Mouse (Mus musculus) spleen, adult 12 weeks (tissue): ENCODE results near the gene Arl9.
"Not testable (repeated sequence)": the region's sequence is repeated elsewhere in the genome, so short reads cannot be mapped to it uniquely, and the experiment has no call there.

Experiments
- DNase-seq: peaks from one replicate; pipeline ENCODE4 v3.0.0; 2022; ENCODE audit warnings: low spot score

Arl9 gene

DNA sequence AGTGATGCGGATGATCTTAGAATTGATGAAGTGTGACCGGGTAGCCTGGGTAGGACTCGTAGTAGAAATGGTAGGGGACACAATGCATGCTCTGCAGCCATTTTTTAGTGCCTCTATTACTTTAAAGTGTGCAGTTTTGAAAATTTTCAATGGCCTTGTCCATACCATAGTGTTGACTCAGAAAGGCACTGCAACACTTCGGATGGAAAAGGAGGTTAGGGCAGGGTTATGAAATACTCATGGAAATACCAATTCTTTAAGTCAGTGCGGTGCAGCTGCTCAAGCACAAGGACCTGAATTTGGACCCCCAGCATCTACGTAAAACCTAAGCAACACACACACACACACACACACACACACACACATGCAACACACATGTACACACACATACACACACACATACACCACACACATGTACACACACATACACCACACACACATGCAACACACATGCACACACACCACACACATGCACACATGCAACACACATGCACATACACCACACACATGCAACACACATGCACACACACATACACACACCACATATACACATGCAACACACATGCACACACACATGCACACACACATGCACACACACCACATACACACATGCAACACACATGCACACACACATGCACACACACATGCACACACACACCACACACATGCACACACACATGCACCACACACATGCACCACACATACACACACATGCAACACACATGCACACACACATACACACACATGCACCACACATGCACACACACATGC is at the start of gene Arl9:
TSS of gene Arl9 (plus strand) at position 5 of the 771 bp plus-strand sequence.
- DNase-seq = no peak

DNA sequence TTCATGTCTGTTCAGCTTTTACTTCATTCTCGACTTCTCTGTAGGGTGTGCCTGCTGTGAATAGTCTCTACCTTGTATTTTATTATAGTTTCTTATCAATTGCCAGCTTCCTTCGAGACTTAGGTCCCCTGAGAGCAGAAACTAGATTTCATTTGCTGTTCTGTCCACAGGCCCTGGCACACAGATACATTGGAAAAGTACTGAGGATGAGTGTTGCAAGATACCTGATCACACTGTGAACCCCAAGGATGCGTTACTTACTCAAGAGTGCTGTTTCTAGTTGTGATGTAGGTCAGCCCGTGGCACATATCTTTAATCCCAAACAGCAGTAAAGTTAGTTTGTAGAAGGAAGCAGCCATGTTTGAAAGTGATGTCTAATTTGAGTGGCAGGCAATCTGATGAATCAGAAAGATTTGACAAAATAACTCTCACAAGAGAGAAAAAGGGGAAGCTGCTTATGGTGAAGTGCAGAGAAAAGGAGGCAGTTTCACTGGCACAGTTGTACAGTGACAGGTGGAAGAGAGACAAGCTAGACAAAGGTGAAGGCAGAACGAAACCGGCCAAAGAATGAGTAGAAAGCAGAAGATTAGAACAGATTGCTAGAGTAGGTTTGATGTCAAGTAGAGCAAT is 49.5 kb upstream of the Arl9 start:
- no peak for DNase-seq

DNA sequence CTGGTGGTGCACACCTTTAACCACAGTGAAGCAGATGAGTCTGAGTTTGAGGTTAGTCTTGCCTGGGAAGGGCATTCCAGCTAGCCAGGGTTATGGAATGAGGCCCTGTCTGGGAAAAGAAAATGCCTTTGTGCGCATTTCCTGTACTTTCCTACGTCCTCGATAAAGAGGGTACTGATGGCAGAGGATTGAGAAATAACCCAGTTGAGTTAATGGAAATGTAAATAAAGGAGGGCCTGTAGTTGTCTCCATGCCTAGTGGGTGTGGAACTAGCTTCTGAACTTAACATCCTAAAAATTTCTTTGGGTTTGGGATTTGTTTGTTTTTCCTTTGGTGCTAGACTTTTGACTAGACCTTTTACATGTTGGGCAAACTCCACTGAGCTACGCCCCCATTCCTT is 48.4 kb upstream of the Arl9 start:
- DNase-seq = no peak

DNA sequence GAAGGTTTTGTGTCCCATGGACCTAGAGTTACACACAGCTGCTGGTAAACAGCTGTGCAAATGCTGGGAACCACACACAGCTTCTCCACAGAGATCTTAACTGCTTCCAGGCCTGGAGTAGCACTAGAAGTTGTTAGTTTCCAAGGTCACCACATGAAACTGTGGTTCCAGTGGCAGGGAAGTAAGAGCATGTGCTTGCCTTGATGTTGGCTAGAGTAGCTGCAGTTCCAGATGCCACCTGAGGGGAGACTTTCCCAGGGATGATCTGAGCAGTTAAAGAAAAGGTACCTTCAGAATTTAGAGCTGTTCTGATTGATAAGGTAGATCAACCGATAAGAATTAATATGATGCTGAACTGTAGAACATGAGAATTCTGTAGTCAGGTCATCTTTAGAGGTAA is 45.9 kb upstream of the Arl9 start:
- no peak for DNase-seq

DNA sequence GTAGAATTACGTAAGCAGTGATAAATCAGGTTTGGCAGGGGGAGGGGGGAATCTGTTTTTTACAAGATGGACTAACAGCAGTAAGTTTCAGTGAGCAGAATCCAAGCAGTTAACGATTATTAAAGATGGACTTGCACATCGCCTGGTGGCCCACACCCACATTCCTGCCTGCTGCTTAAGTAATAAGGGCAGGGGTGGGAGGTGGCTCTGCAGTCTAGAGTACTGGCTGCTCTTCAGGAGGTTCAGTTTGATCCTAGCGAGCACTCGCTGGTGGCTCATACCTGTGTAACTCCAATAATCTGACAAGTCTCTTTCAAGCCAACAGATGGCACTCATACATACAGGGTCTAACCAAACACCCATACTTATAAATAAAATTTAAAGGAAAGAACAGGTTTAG is 44.3 kb upstream of the Arl9 start:
- DNase-seq = no peak

DNA sequence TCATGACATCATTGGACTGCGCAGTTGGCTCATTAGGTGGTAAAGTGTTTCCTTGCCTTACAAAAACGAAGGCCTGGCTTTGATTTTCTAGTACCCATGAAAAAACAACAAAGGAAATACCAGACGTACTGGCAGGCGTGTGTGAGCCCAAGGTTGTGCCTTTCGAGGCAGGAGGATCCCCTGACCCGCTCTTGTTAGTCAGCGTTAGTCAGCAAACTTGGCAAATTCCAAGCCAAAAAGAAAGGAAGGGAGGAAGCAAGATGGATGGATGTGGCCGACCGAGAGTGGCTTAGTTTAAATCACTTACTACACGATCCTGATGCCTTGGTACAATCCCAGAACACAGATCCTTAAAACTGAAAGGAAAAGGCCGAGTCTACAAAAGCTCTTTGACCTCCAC is 41.3 kb upstream of the Arl9 start:
- DNase-seq = no peak

DNA sequence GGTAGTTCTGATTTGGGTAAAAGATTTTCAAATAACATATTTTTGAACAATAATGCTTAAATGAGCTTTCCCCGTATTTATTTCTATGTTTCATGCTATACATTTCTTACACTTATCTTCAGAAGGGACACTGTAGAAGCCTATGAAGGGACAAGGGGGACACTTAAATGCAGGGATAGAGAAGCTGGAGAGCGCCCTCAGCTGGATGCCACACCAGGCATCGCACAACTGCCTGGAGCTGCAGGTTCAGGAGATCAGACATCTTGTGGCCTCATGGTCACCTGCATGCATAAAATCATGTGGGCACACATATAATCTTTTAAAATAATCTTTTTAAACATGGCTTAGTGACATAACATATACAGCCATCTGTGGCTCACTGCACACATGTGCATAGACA is 39.2 kb upstream of the Arl9 start:
- no peak for DNase-seq

DNA sequence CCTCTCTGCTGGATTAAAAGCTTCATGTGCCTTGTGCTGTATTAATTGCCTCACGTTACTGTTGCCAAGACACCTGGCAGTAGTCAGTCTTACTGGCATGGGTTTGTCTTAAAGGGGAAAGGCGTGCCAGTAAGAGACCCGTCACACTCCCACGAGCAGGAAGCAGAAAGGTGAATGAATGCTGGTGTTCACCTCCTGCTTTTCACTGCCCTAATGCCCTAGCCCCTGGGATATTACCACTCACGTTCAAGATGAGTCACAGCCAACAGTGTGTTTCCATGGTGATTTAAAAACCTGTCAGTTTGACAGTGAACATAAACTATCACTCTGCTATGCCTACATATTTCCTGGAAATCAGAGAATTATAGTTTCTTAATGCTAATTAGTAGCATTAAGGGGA is 34.6 kb upstream of the Arl9 start:
- no peak for DNase-seq

DNA sequence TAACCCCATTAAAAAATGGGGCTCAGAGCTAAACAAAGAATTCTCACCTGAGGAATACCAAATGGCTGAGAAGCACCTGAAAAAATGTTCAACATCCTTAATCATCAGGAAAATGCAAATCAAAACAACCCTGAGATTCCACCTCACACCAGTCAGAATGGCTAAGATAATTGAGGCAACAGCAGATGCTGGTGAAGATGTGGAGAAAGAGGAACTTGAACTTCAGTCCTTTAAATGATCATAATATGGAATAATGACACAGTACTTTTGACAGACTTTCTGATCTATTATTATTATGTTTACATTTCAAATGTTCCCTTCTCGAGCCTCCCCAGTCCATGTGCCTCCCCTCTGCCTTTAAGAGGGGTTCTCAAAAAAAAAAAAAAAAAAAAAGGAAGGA is 32.7 kb upstream of the Arl9 start:
- DNase-seq = not testable (repeated sequence)

DNA sequence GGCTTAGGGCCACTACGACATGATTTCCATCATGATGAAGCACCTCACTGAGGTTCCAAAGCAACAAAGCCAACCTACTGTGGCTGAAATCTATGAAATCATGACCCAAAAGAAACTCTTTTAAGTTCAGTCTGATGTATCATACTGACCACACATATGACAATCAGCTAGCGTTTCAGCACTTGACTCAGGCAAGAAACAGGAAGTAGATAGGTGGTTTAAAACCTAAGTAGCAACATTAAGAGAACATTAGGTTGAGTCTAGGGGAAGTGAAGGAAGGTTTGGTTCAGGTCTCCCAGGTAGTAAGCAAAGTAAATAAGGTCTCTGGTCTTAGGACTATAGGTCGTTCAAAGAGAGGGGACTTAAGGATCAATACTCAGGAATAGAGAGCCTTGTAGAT is 30.4 kb upstream of the Arl9 start:
- no peak for DNase-seq

DNA sequence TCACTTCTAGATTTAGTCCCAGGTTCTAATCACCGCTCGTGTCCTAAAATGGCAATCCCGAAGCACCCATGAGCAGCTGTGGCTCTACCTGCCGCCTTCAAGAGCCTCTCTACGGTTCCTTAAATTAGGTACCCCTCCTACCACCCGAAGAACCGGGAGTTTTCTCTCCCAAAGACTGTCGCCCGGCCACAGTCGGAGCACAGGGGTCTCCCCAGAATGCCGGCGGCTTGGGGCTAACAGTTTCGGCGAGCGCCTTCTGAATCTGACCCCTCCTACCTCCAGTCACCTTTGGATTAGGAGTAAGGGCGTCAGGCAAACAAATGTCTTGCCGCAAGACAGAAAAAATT is 29.7 kb upstream of the Arl9 start:
- peak; percentile 11 for DNase-seq

DNA sequence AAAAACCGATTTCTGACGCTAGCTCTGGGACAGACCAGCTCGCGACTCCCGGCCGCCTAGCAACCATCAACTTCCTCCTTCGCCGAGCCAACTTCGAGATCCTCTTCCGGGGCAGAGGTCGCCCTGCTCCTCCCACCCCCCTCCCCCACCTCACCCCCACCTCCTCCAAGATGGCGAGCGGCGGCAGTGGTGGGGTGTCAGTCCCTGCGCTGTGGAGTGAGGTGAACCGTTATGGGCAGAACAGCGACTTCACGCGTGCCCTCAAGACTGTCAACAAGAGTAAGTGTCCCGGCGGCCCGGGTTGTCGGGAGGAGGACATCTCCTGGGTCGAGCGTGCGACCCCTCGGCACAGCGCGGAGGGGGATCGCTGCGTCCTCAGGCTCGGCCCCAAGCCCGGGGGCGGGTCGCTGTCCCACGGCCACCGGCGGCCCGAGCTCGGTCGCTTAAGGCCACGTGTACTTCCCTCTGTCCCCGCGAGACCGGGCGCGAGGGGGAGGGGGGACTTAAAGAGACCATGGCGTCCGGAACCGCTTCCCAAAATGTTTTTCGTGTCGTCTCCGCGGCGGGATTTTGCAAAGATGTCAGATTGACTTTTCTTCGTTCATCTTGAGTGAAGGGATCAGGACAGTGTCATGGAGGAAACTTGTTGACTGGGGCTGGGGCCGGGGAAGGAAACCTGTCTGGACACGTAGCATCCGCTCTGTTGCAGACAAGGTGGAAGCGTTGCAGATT is 29.1 kb upstream of the Arl9 start, which contains the start of gene Srp72:
TSS of gene Srp72 (plus strand) at position 130 of the 732 bp plus-strand sequence.
- DNase-seq = peak; percentile 64

DNA sequence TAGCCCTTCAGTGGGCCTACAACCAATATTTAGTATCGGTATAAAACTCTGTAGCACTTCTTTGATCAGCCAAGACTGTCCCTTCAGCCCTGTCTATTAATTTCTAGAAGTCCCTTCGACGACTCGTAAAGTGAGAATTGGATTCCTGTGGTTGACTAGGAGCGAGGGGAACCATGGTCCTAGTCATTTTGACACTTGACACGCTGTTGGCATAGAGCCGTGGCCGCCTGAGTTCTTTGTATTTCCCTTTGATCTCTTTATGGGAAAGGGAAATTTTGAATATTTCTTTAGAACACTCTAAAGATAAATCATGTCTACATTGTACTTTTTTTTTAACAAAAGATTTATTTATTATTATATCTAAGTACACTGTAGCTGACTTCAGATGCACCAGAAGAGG is 28.1 kb upstream of the Arl9 start:
- no peak for DNase-seq

DNA sequence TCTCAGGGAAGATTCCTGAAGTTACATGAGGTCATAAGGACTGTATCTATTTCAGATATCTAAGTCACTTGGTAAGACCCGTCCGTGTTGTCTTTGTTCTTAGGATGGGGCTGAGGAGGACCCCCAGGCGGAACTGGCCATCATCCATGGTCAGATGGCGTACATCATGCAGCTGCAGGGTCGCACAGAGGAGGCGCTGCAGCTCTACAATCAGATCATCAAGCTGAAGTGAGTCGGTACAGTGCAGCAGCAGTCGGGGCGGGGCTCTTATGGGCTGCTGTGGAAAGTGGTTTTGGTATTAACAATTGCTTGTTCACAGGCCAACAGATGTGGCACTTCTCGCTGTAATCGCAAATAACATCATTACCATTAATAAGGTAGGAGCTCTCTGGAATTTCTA is 19.8 kb upstream of the Arl9 start:
- no peak for DNase-seq

DNA sequence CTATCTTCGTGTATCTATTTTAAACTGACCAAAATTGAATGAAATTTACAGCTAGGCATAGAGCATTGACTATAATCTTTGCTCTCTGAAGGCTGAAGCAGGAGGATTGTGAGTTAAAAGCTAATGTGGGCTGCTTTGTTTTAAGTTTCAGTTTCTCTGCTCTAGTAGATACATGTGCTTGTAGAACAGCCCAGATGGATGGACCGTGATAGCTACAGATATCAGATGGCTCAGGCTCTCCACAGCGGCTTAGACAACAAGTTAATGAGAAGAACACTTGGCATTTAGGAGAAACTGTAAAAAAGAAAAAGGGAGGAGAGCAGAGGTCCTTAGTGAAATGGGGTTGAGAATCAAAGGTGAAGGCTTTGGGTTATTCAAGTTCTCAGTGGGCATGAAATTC is 13.1 kb upstream of the Arl9 start:
- DNase-seq = no peak

DNA sequence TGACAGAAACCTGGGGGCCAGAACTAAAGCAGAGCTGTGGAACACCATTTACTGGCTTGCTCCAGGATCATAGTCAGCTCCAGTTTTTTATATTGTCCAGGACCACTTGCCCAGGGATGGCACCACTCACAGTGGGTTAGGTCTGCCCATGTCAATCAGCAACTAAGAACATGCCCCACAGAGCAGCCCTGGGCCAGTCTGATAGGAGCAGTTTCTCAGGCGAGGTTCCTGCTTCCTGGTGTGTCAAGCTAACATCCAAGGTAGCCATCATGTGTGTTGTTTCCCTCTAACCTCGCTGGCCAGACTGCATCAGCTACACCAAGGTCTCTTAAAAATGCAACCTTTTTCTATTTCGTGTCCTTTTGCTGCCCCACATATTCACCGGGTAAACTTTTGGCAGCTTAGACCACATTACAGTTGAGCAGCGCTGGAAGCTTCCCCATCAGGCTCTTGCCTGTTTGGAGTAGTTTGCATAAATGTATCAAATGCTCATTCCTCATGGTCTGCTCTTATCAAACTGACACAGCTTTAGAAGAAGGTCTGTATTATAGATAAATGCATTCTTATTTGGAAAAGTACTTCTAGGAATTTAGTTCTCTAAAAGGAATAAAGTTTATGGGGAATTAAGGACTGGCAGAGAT is 10.6 kb upstream of the Arl9 start:
- peak; percentile 34 for DNase-seq

DNA sequence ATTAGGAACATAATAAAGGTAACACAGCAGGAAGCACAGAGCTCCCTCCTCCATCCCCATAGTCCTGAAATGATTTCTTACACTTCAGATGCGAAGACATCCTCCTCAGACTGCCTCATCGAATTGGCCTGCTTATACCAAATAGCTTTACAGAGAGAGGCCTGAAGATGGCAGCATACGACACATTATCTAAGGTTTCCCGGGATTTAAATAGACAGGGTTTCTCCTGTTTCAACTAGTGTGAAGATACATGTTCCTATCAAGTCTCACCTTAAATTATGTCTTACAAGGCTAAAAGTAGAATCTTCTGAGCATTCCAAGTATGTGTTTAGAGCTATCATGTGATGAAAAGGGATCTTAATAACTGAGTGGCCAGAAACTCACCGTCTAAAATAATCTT is 5.4 kb upstream of the Arl9 start:
- no peak for DNase-seq

DNA sequence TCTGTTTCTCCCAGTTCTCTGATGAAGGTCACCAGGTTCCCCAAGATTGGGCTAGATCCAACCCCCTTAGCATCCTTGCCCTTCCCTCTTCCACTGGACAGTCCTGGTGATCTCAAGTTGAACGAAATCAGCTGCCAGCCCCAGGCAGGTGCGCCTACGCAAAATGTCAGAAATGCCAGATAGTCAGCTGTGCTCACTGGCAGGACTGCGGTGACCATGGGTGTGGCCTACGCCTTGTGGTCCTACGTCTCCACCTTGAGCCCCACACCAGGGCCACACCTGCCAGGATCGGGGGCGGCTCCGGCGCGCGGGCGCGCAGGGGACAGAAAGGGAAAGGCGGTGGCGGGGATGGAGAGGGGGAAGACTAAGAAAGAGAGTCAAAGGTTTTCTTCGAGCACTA is 2.7 kb upstream of the Arl9 start:
- no peak for DNase-seq

DNA sequence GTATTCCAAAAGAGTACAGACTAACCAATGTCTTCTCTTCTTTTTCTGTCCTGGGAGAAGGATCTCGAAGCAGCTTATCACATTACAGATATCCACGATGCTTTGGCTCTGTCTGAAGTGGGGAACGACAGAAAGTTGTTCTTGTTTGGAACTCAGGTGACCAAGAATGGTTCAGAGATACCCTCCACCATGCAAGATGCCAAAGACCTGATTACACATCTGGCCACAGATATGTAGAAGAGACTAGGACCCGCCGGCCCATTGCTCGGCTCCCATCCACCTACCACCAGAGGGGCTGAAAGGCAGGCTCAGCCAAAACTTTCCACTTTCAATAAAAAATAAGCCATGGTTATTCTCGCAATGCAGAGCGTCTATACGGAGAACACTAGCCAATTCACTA is 6.5 kb downstream of the Arl9 start:
- DNase-seq = no peak

DNA sequence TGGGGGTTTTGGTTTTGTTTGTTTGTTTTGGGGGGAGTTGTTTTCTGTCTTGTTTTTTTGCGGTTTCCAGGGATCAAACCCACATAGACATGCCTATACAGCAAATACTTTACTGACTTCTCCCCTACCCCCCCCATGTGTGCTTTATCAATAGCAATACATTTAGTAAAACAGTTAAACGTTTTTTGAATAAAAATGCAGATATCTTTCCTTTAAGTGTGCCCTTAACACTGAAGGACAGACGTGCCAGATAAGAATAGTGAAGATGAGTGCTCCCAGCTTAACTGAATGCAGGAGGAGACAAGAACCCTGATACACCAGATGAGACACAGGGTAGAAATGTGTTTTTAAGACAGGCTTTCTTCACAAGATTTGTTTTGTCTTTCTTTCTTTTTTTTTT is 7.2 kb downstream of the Arl9 start:
- no peak for DNase-seq

DNA sequence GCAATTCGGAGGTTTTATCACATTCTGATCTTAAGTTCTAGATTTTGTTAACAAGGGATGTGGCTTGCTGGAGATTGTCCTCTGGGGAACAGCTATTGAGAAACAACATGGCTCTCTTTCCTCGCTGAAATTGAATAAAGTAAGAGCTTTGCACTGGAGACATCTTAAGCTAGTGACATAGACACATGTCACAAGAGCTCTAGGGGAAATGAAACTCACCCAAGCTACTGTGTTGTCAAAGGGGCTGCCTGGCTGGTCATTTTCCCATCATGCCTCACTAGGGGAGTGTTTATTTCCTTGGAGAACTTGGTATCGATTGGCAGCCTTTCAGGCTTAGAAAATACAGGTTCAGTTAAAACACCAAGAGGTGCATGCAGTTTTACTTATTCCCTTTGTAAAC is 9.3 kb downstream of the Arl9 start:
- DNase-seq = no peak

DNA sequence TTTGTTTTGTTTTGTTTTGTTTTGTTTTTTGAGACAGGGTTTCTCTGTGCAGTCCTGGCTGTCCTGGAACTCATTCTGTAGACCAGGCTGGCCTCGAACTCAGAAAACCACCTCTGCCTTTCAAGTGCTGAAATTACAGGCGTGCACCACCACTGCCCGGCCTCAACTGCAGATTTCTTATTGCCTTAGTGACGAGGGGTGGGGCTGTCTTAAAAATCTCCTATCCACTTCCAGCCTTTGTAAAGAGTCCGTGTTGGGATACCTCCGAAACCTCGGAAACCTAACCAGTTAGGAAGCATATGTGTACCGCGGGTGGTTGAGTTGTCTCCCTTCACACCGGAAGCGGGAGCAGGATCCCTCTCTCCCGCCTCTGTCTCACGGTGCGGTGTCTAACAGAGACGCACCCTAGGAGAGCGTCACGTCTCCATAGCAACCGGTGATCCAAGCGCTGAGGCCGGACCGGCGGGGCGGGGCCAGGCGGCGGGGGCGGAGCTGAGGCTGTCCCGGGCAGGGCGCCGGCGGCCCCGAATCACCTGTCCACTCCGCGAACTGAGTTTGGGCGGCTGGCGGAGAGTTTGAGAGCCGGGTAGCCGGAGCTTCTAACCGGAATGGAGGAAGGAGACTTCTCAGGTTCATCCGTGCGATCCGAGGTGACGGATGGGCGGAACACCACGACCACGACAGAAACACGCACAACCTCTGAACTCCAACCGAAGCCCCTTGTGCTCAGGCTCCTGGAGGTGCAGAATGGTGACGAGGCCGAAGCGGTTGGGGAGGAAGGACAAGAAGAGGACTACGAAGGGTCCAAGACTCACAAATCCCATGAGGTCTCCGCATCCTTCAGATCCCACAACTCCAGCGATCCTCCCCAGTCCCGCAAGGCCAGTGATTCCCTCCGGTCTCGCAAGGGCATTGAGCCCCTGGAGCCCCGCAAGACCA is 12.0 kb downstream of the Arl9 start, which contains the start of gene Thegl:
TSS of gene Thegl (plus strand) at position 480 of the 939 bp plus-strand sequence.
- peak; percentile 79 for DNase-seq
